Mouse (Mus musculus) E14TG2a.4 (cell line): Measurements from ENCODE around the gene Cped1.

Source experiments
- CTCF ChIP-seq: conservative IDR thresholded peaks from 2 replicates; pipeline ENCODE4 v1.5.1; 2014; ENCODE audit warnings: low read length
- NANOG ChIP-seq: IDR thresholded peaks from 2 replicates; pipeline ENCODE4 v1.6.1; 2014; ENCODE audit warnings: borderline replicate concordance, low read length, mixed read lengths
- POU5F1 ChIP-seq: IDR thresholded peaks from 2 replicates; pipeline ENCODE4 v1.6.1; 2014; ENCODE audit warnings: low read length, borderline replicate concordance

- TF ChIP-seq CTCF (no peak), NANOG (no peak), POU5F1 (no peak)
These were observed 88.7 kb downstream of the Cped1 start for GRCm38 (mm10) chr6:22074232-22075083.
